Mouse (Mus musculus): ENCODE results near the gene Lrrc28.

DNA sequence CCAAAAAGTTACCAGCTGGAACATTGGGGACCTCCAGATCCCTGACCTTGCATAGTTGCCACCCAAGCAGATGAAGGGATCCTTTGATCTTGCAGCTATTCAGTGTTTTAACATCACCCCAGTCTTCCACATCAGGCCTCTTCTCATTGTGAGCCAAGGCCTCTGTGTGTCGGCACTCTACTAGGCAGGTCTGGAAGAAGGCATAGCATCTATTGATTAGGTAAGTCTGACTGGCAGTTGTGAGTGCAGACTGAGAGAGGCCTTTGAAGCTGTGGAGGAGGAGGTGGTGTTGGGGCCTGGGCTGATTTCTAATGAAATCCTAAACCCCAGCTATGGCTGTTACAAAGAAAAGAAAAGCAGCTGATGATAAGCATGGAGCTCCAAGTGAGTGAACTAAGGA lies 10.1 kb upstream of the Lrrc28 start:
- no peak for TF ChIP-seq POLR2A (IDR thresholded peaks at IDR 0.05; ENCODE audit: low read depth, low read length)
- no peak for TF ChIP-seq CTCF (IDR thresholded peaks at IDR 0.05; ENCODE audit: extremely low read depth, insufficient read depth, insufficient read length, insufficient replicate concordance)

Measured in spleen, adult 2 months (tissue).